Mouse (Mus musculus): Measurements from ENCODE around the gene 1810046K07Rik. TPM values are rescaled to one million over a fixed set of nuclear protein-coding genes. Genes with fewer than 3 reads are reported as not detected.

Gene 1810046K07Rik
- polyA plus RNA-seq, 1 experiment from 2014 or later, result 0.36 TPM

GRCm38 (mm10) chr9:51326619-51327554 is 1.8 kb downstream of the 1810046K07Rik start:
- no peak overlapping the region for H3K4me2 ChIP-seq
- WGBS, result 82% methylated on average over 11 of the region's 11 CpGs
- H3K36me3 ChIP-seq, result no peaks in the 10 kb centered on the region
- H3K27ac ChIP-seq, result no peak overlapping the region
- H3K9ac ChIP-seq (replicated peaks), result no peak overlapping the region
- H3K9me3 ChIP-seq, result no peaks in the 10 kb centered on the region
- no peaks in the 10 kb centered on the region; the same call in 1 of the 2 replicates for H3K27me3 ChIP-seq
- H3K4me3 ChIP-seq (replicated peaks), result no peak overlapping the region
- no peak for ATAC-seq (ENCODE audit: insufficient number of reproducible peaks, insufficient read depth, low FRiP score, low TSS enrichment, low read depth)
- no peaks in the 10 kb centered on the region for H3K4me1 ChIP-seq (replicated peaks)

- no peak overlapping the region for H3K9ac ChIP-seq (replicated peaks)
- H3K4me2 ChIP-seq, result no peak overlapping the region
- no peaks in the 10 kb centered on the region for H3K36me3 ChIP-seq
- no peaks in the 10 kb centered on the region for H3K27me3 ChIP-seq
- H3K9me3 ChIP-seq, result no peaks in the 10 kb centered on the region
- no peak overlapping the region for H3K4me3 ChIP-seq (replicated peaks)
- no peak overlapping the region for H3K27ac ChIP-seq
- ATAC-seq (ENCODE audit: insufficient number of reproducible peaks, insufficient read depth, low FRiP score, low TSS enrichment, low read depth), result no peak
- no peaks in the 10 kb centered on the region for H3K4me1 ChIP-seq (replicated peaks)
- WGBS, result 80% methylated on average over 7 of the region's 7 CpGs
Measured at GRCm38 (mm10) chr9:51324406-51325065, 4.2 kb downstream of the 1810046K07Rik start.

- Histone ChIP-seq H3K36me3 (no peaks in the 10 kb centered on the region), H3K9ac (replicated peaks) (no peak overlapping the region), H3K4me1 (replicated peaks) (no peaks in the 10 kb centered on the region), H3K9me3 (no peaks in the 10 kb centered on the region), H3K4me3 (replicated peaks) (no peak overlapping the region), H3K27ac (no peak overlapping the region), H3K27me3 (no peaks in the 10 kb centered on the region), H3K4me2 (no peak overlapping the region)
- no peak for ATAC-seq (ENCODE audit: insufficient number of reproducible peaks, insufficient read depth, low FRiP score, low TSS enrichment, low read depth)
- 90% methylated on average over 1 of the region's 1 CpGs for WGBS
Measured at GRCm38 (mm10) chr9:51320096-51320495, 8.6 kb downstream of the 1810046K07Rik start.

- no peak overlapping the region for H3K4me3 ChIP-seq (replicated peaks)
- no peak overlapping the region for H3K4me2 ChIP-seq
- H3K9ac ChIP-seq (replicated peaks), result no peak overlapping the region
- 87% methylated on average over 4 of the region's 4 CpGs for WGBS
- no peaks in the 10 kb centered on the region for H3K9me3 ChIP-seq
- no peak overlapping the region for H3K27ac ChIP-seq
- no peak for ATAC-seq (ENCODE audit: insufficient number of reproducible peaks, insufficient read depth, low FRiP score, low TSS enrichment, low read depth)
- no peaks in the 10 kb centered on the region for H3K36me3 ChIP-seq
- H3K4me1 ChIP-seq (replicated peaks), result no peaks in the 10 kb centered on the region
- H3K27me3 ChIP-seq, result no peaks in the 10 kb centered on the region
Measured at GRCm38 (mm10) chr9:51318246-51318645, 10.5 kb downstream of the 1810046K07Rik start.

GRCm38 (mm10) chr9:51317322-51317721 is 11.4 kb downstream of the 1810046K07Rik start:
- H3K4me3 ChIP-seq (replicated peaks), result no peak overlapping the region
- WGBS, result 91% methylated on average over 4 of the region's 4 CpGs
- H3K4me1 ChIP-seq (replicated peaks), result no peaks in the 10 kb centered on the region
- no peak for ATAC-seq (ENCODE audit: insufficient number of reproducible peaks, insufficient read depth, low FRiP score, low TSS enrichment, low read depth)
- H3K4me2 ChIP-seq, result no peak overlapping the region
- no peaks in the 10 kb centered on the region for H3K9me3 ChIP-seq
- H3K36me3 ChIP-seq, result no peaks in the 10 kb centered on the region
- no peaks in the 10 kb centered on the region for H3K27me3 ChIP-seq
- H3K27ac ChIP-seq, result no peak overlapping the region
- no peak overlapping the region for H3K9ac ChIP-seq (replicated peaks)

- no peak overlapping the region for H3K27ac ChIP-seq
- no peak overlapping the region for H3K4me2 ChIP-seq
- H3K9ac ChIP-seq (replicated peaks), result no peak overlapping the region
- no peak overlapping the region for H3K4me3 ChIP-seq (replicated peaks)
- no peaks in the 10 kb centered on the region for H3K36me3 ChIP-seq
- H3K9me3 ChIP-seq, result no peaks in the 10 kb centered on the region
- 77% methylated on average over 6 of the region's 6 CpGs for WGBS
- H3K4me1 ChIP-seq (replicated peaks), result no peaks in the 10 kb centered on the region
- H3K27me3 ChIP-seq, result no peaks in the 10 kb centered on the region
- no peak for ATAC-seq (ENCODE audit: insufficient number of reproducible peaks, insufficient read depth, low FRiP score, low TSS enrichment, low read depth)
Measured at GRCm38 (mm10) chr9:51315402-51316063, 13.2 kb downstream of the 1810046K07Rik start.

GRCm38 (mm10) chr9:51312554-51313317 is 16.0 kb downstream of the 1810046K07Rik start:
- Histone ChIP-seq H3K27ac (no peak overlapping the region), H3K4me3 (replicated peaks) (no peak overlapping the region), H3K36me3 (no peaks in the 10 kb centered on the region), H3K4me1 (replicated peaks) (no peaks in the 10 kb centered on the region), H3K27me3 (no peaks in the 10 kb centered on the region), H3K9me3 (no peaks in the 10 kb centered on the region), H3K9ac (replicated peaks) (no peak overlapping the region), H3K4me2 (no peak overlapping the region)
- 71% methylated on average over 18 of the region's 18 CpGs for WGBS
- no peak for ATAC-seq (ENCODE audit: insufficient number of reproducible peaks, insufficient read depth, low FRiP score, low TSS enrichment, low read depth)

- Histone ChIP-seq H3K4me2 (no peak overlapping the region), H3K27me3 (no peaks in the 10 kb centered on the region), H3K36me3 (no peaks in the 10 kb centered on the region), H3K9ac (replicated peaks) (no peak overlapping the region), H3K4me3 (replicated peaks) (no peak overlapping the region), H3K27ac (no peak overlapping the region), H3K4me1 (replicated peaks) (no peaks in the 10 kb centered on the region), H3K9me3 (no peaks in the 10 kb centered on the region)
- WGBS, result 80% methylated on average over 7 of the region's 7 CpGs
- no peak for ATAC-seq (ENCODE audit: insufficient number of reproducible peaks, insufficient read depth, low FRiP score, low TSS enrichment, low read depth)
Measured at GRCm38 (mm10) chr9:51310515-51310914, 18.2 kb downstream of the 1810046K07Rik start.

- H3K9ac ChIP-seq (replicated peaks), result no peak overlapping the region
- H3K4me3 ChIP-seq (replicated peaks), result no peak overlapping the region
- ATAC-seq (ENCODE audit: insufficient number of reproducible peaks, insufficient read depth, low FRiP score, low TSS enrichment, low read depth), result no peak
- no peak overlapping the region for H3K4me2 ChIP-seq
- no peaks in the 10 kb centered on the region for H3K9me3 ChIP-seq
- 88% methylated on average over 3 of the region's 3 CpGs for WGBS
- H3K4me1 ChIP-seq (replicated peaks), result no peaks in the 10 kb centered on the region
- no peaks in the 10 kb centered on the region for H3K27me3 ChIP-seq
- no peak overlapping the region for H3K27ac ChIP-seq
- H3K36me3 ChIP-seq, result no peaks in the 10 kb centered on the region
Measured at GRCm38 (mm10) chr9:51306351-51306750, 22.4 kb downstream of the 1810046K07Rik start.

GRCm38 (mm10) chr9:51305146-51305545 is 23.6 kb downstream of the 1810046K07Rik start:
- Histone ChIP-seq H3K4me2 (no peak overlapping the region), H3K27me3 (no peaks in the 10 kb centered on the region), H3K4me3 (replicated peaks) (no peak overlapping the region), H3K36me3 (no peaks in the 10 kb centered on the region), H3K9ac (replicated peaks) (no peak overlapping the region), H3K27ac (no peak overlapping the region), H3K9me3 (no peaks in the 10 kb centered on the region), H3K4me1 (replicated peaks) (no peaks in the 10 kb centered on the region)
- no peak for ATAC-seq (ENCODE audit: insufficient number of reproducible peaks, insufficient read depth, low FRiP score, low TSS enrichment, low read depth)
- WGBS, result 79% methylated on average over 3 of the region's 3 CpGs

- Histone ChIP-seq H3K9me3 (no peaks in the 10 kb centered on the region), H3K27ac (no peak overlapping the region), H3K9ac (replicated peaks) (no peak overlapping the region), H3K36me3 (no peaks in the 10 kb centered on the region), H3K4me3 (replicated peaks) (no peak overlapping the region), H3K4me1 (replicated peaks) (no peaks in the 10 kb centered on the region), H3K4me2 (no peak overlapping the region), H3K27me3 (no peaks in the 10 kb centered on the region)
- ATAC-seq (ENCODE audit: insufficient number of reproducible peaks, insufficient read depth, low FRiP score, low TSS enrichment, low read depth), result no peak
- 75% methylated on average over 5 of the region's 5 CpGs for WGBS
Measured at GRCm38 (mm10) chr9:51303980-51304379, 24.7 kb downstream of the 1810046K07Rik start.
